Mouse (Mus musculus) hindbrain, embryonic 12.5 days (tissue): ENCODE measurements at regions not wholly inside any gene's neighbourhood (a gene's known extent, or its start where the extent isn't known, plus 50 kb on each side); places are given as distances from the start of the nearest gene placed in this dataset.
A peak's percentile ranks its signal among the peaks of the same experiment; 100 is the strongest.

Experiments
- ATAC-seq: fragments of 200-750 bp; cut with Nextera tagmentation; 2 replicates; pipeline ENCODE4 v1.8.0; 2017; ENCODE audit warnings: moderate TSS enrichment; ENCODE audit not compliant: low FRiP score
- H3K27ac ChIP-seq: fragments of 300-500 bp; sonication (generic); 2 replicates; pipeline ENCODE4 v1.5.1; 2016; ENCODE audit warnings: mild to moderate bottlenecking
- H3K27me3 ChIP-seq: fragments of 300-500 bp; sonication (generic); 2 replicates; pipeline ENCODE4 v1.6.1; 2016; ENCODE audit warnings: mild to moderate bottlenecking
- H3K36me3 ChIP-seq: fragments of 300-500 bp; sonication (generic); 2 replicates; pipeline ENCODE4 v1.6.1; 2016; ENCODE audit warnings: mild to moderate bottlenecking
- H3K4me1 ChIP-seq: fragments of 300-500 bp; sonication (generic); 2 replicates; pipeline ENCODE4 v1.6.1; 2016
- H3K4me2 ChIP-seq: fragments of 300-500 bp; sonication (generic); replicated peaks from 2 replicates; pipeline ENCODE4 v1.6.1; 2016; ENCODE audit warnings: mild to moderate bottlenecking
- H3K4me3 ChIP-seq: fragments of 300-500 bp; sonication (generic); 2 replicates; pipeline ENCODE4 v1.5.1; 2016; ENCODE audit warnings: mild to moderate bottlenecking
- H3K9ac ChIP-seq: fragments of 300-500 bp; sonication (generic); 2 replicates; pipeline ENCODE4 v1.6.1; 2016; ENCODE audit warnings: mild to moderate bottlenecking, moderate library complexity
- H3K9me3 ChIP-seq: fragments of 300-500 bp; sonication (generic); replicated peaks from 2 replicates; pipeline ENCODE4 v1.6.1; 2016; ENCODE audit warnings: mild to moderate bottlenecking
- WGBS: fragments of 180-500 bp; shearing (Covaris S2); methylation state at CpG from one replicate; pipeline ENCODE4 v1.1.7; 2016; 5-methylcytosine and 5-hydroxymethylcytosine counted together

GRCm38 (mm10) chr16:30171381-30172079, 95.8 kb downstream of the Cpn2 start:
- no peak overlapping the region for H3K27ac ChIP-seq
- H3K4me2 ChIP-seq: no peak overlapping the region
- no peaks in the 10 kb centered on the region for H3K9me3 ChIP-seq
- H3K4me1 ChIP-seq: peaks cover 13% of the 10 kb centered on the region; the same call in 1 of the 2 replicates
- H3K4me3 ChIP-seq: no peak overlapping the region
- 72% methylated on average over 24 of the region's 24 CpGs for whole genome bisulfite sequencing
- H3K36me3 ChIP-seq: no peaks in the 10 kb centered on the region
- no peak for ATAC-seq
- no peak overlapping the region for H3K9ac ChIP-seq
- peaks cover 57% of the 10 kb centered on the region for H3K27me3 ChIP-seq

- 57% methylated on average over 13 of the region's 13 CpGs for WGBS
Measured at GRCm38 (mm10) chr16:30172136-30172731, 95.1 kb downstream of the Cpn2 start.

GRCm38 (mm10) chr16:30172798-30173202, 94.5 kb downstream of the Cpn2 start:
- Histone ChIP-seq H3K27me3 (peaks cover 66% of the 10 kb centered on the region), H3K4me3 (no peak overlapping the region), H3K27ac (no peak overlapping the region; the same call in 1 of the 2 replicates), H3K4me2 (no peak overlapping the region), H3K9me3 (no peaks in the 10 kb centered on the region), H3K4me1 (peaks cover 13% of the 10 kb centered on the region; the same call in 1 of the 2 replicates), H3K9ac (no peak overlapping the region), H3K36me3 (no peaks in the 10 kb centered on the region)
- WGBS: 36% methylated on average over 9 of the region's 9 CpGs
- peak; percentile 60; the same call in 1 of the 2 replicates for ATAC-seq

More at GRCm38 (mm10) chr16:30172136-30172731, 95.1 kb downstream of the Cpn2 start:
- Histone ChIP-seq H3K27me3 (peaks cover 64% of the 10 kb centered on the region), H3K36me3 (no peaks in the 10 kb centered on the region), H3K27ac (no peak overlapping the region), H3K9ac (no peak overlapping the region), H3K4me2 (no peak overlapping the region), H3K9me3 (no peaks in the 10 kb centered on the region), H3K4me1 (peaks cover 13% of the 10 kb centered on the region; the same call in 1 of the 2 replicates), H3K4me3 (no peak overlapping the region)
- 0 out of 2 replicates have a peak, but pooled peaks have one; percentile 22 for ATAC-seq

GRCm38 (mm10) chr16:30173953-30174874, 93.1 kb downstream of the Cpn2 start:
- Histone ChIP-seq H3K27ac (no peak overlapping the region), H3K9me3 (no peaks in the 10 kb centered on the region), H3K4me3 (no peak overlapping the region), H3K4me1 (peaks cover 16% of the 10 kb centered on the region; the same call in 1 of the 2 replicates), H3K27me3 (peaks cover 73% of the 10 kb centered on the region), H3K36me3 (no peaks in the 10 kb centered on the region), H3K9ac (no peak overlapping the region), H3K4me2 (no peak overlapping the region)
- ATAC-seq: no peak
- WGBS: 52% methylated on average over 8 of the region's 8 CpGs

GRCm38 (mm10) chr16:30176306-30176705, 91.0 kb downstream of the Cpn2 start:
- ATAC-seq: no peak
- no peak overlapping the region for H3K27ac ChIP-seq
- WGBS: 84% methylated on average over 5 of the region's 5 CpGs
- H3K9ac ChIP-seq: no peak overlapping the region
- H3K27me3 ChIP-seq: peaks cover 77% of the 10 kb centered on the region
- no peak overlapping the region for H3K4me3 ChIP-seq
- no peak overlapping the region for H3K4me2 ChIP-seq
- no peaks in the 10 kb centered on the region for H3K36me3 ChIP-seq
- peaks cover 16% of the 10 kb centered on the region; the same call in 1 of the 2 replicates for H3K4me1 ChIP-seq
- H3K9me3 ChIP-seq: no peaks in the 10 kb centered on the region

GRCm38 (mm10) chr16:30177769-30178168, 89.5 kb downstream of the Cpn2 start:
- Histone ChIP-seq H3K36me3 (no peaks in the 10 kb centered on the region), H3K9ac (no peak overlapping the region), H3K27ac (no peak overlapping the region), H3K9me3 (no peaks in the 10 kb centered on the region), H3K4me1 (peaks cover 5% of the 10 kb centered on the region; the same call in 1 of the 2 replicates), H3K27me3 (peaks cover 78% of the 10 kb centered on the region), H3K4me2 (no peak overlapping the region), H3K4me3 (no peak overlapping the region)
- WGBS: 88% methylated on average over 7 of the region's 7 CpGs
- no peak for ATAC-seq

- Histone ChIP-seq H3K9ac (no peak overlapping the region), H3K27ac (no peak overlapping the region; the same call in 1 of the 2 replicates), H3K4me2 (no peak overlapping the region), H3K4me1 (peaks cover 5% of the 10 kb centered on the region; the same call in 1 of the 2 replicates), H3K4me3 (no peak overlapping the region), H3K27me3 (peaks cover 77% of the 10 kb centered on the region), H3K9me3 (no peaks in the 10 kb centered on the region), H3K36me3 (no peaks in the 10 kb centered on the region)
- no peak for ATAC-seq
- 25% methylated on average over 6 of the region's 6 CpGs for WGBS
Measured at GRCm38 (mm10) chr16:30178596-30178995, 88.7 kb downstream of the Cpn2 start.

GRCm38 (mm10) chr16:30179504-30179976, 87.8 kb downstream of the Cpn2 start:
- 87% methylated on average over 5 of the region's 5 CpGs for WGBS
- H3K36me3 ChIP-seq: no peaks in the 10 kb centered on the region
- peaks cover 77% of the 10 kb centered on the region for H3K27me3 ChIP-seq
- H3K27ac ChIP-seq: no peak overlapping the region
- H3K9me3 ChIP-seq: no peaks in the 10 kb centered on the region
- no peak overlapping the region for H3K4me2 ChIP-seq
- H3K4me1 ChIP-seq: peaks cover 3% of the 10 kb centered on the region; the same call in 1 of the 2 replicates
- no peak for ATAC-seq
- H3K9ac ChIP-seq: no peak overlapping the region
- no peak overlapping the region for H3K4me3 ChIP-seq

- WGBS: 70% methylated on average over 8 of the region's 8 CpGs
- H3K4me3 ChIP-seq: no peak overlapping the region
- H3K27ac ChIP-seq: no peak overlapping the region
- H3K9me3 ChIP-seq: no peaks in the 10 kb centered on the region
- H3K9ac ChIP-seq: no peak overlapping the region
- H3K4me1 ChIP-seq: peaks cover 14% of the 10 kb centered on the region
- no peak overlapping the region for H3K4me2 ChIP-seq
- no peaks in the 10 kb centered on the region for H3K36me3 ChIP-seq
- ATAC-seq: no peak
- H3K27me3 ChIP-seq: peaks cover 78% of the 10 kb centered on the region
Measured at GRCm38 (mm10) chr16:30181116-30181515, 86.2 kb downstream of the Cpn2 start.

GRCm38 (mm10) chr16:30184591-30185265, 82.6 kb downstream of the Cpn2 start:
- H3K9ac ChIP-seq: no peak overlapping the region
- ATAC-seq: peak; percentile 24; the same call in 1 of the 2 replicates
- H3K4me3 ChIP-seq: no peak overlapping the region
- peaks cover 84% of the 10 kb centered on the region for H3K27me3 ChIP-seq
- peaks cover 23% of the 10 kb centered on the region for H3K4me1 ChIP-seq
- 0 out of 2 replicates have a peak overlapping the region, but pooled peaks have one; percentile 46 for H3K27ac ChIP-seq
- no peak overlapping the region for H3K4me2 ChIP-seq
- H3K36me3 ChIP-seq: no peaks in the 10 kb centered on the region
- WGBS: 17% methylated on average over 18 of the region's 18 CpGs
- H3K9me3 ChIP-seq: no peaks in the 10 kb centered on the region

- Histone ChIP-seq H3K36me3 (no peaks in the 10 kb centered on the region), H3K4me2 (no peak overlapping the region), H3K27ac (no peak overlapping the region), H3K4me3 (no peak overlapping the region), H3K9me3 (no peaks in the 10 kb centered on the region), H3K4me1 (peaks cover 24% of the 10 kb centered on the region), H3K27me3 (peaks cover 84% of the 10 kb centered on the region), H3K9ac (no peak overlapping the region)
- 53% methylated on average over 7 of the region's 7 CpGs for WGBS
- no peak for ATAC-seq
Measured at GRCm38 (mm10) chr16:30185707-30186106, 81.6 kb downstream of the Cpn2 start.
